Mouse (Mus musculus) thymus, adult 2 months (tissue): ENCODE data around the gene Zfp831. TPM values are rescaled to one million over a fixed set of nuclear protein-coding genes. Genes with fewer than 3 reads are reported as not detected.

Source experiments
- DNase-seq: peaks from one replicate; pipeline ENCODE4 v3.0.0; 2021
- H3K27ac ChIP-seq: fragments of 200-500 bp; 2 replicates; pipeline ENCODE4 v1.5.1; 2012; ENCODE audit warnings: low read length, control low read depth; ENCODE audit not compliant: control insufficient read depth, insufficient read depth
- H3K27me3 ChIP-seq: fragments of 200-500 bp; 2 replicates; pipeline ENCODE4 v1.6.1; 2012; ENCODE audit warnings: mild to moderate bottlenecking, low read length, moderate library complexity, mixed read lengths; ENCODE audit not compliant: control insufficient read depth, insufficient read depth
- H3K36me3 ChIP-seq: fragments of 200-500 bp; 2 replicates; pipeline ENCODE4 v1.6.1; 2012; ENCODE audit warnings: mild to moderate bottlenecking, low read length, moderate library complexity; ENCODE audit not compliant: control insufficient read depth, insufficient read depth
- H3K4me1 ChIP-seq: fragments of 200-500 bp; replicated peaks from 2 replicates; pipeline ENCODE4 v1.6.1; 2012; ENCODE audit warnings: low read length; ENCODE audit not compliant: control insufficient read depth, insufficient read depth
- H3K4me3 ChIP-seq: fragments of 200-500 bp; 2 replicates; pipeline ENCODE4 v1.5.1; 2012; ENCODE audit warnings: mild to moderate bottlenecking, low read length, control low read depth, moderate library complexity; ENCODE audit not compliant: control insufficient read depth, insufficient read depth
- CTCF ChIP-seq: fragments of 200-500 bp; IDR thresholded peaks from 2 replicates; pipeline ENCODE4 v1.5.1; 2012; ENCODE audit warnings: mild to moderate bottlenecking, control low read depth, low read length, moderate library complexity, borderline replicate concordance; ENCODE audit not compliant: control insufficient read depth, poor library complexity, insufficient read depth; ENCODE audit errors: extremely low read depth
- POLR2A ChIP-seq: fragments of 200-500 bp; IDR thresholded peaks from 2 replicates; pipeline ENCODE4 v1.6.1; 2012; ENCODE audit warnings: mild to moderate bottlenecking, low read length, control low read depth, moderate library complexity; ENCODE audit not compliant: control insufficient read depth, poor library complexity, insufficient read depth; ENCODE audit errors: extremely low read depth
- WGBS: fragments of 180-500 bp; shearing (Covaris S2); methylation state at CpG from one replicate; pipeline ENCODE4 v1.1.7; 2018; 5-methylcytosine and 5-hydroxymethylcytosine counted together
- polyA plus RNA-seq: library from polyadenylated mRNA; depleted of rRNA; stranded (reverse); fragments of >200 nt; gene quantifications from 2 replicates; pipeline ENCODE4 v1.2.3, GENCODE M21; 2012

Gene Zfp831
- polyA plus RNA-seq, 1 experiment, result 3.1 TPM

DNA sequence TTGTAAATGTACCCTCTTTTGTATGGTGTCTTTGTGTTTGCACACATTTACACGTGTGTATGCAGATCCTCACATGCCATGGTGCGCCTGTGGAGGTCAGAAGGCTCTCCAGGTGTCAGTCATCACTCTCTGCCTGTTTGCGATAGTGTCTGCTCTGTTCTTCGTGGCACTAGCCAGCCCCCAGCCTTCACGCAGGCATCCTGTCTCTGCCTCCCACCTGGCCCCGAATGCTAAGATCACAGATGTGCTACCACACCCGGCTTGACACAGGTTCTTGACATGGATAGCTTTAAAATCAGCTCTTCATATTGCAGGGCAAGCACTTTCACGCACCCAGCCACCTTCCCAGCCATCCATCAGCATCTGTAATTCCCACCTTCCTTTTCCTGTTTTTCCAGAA, 16.3 kb upstream of the Zfp831 start:
- DNase-seq, result no peak
- Histone ChIP-seq H3K4me1 (peaks cover 4% of the 10 kb centered on the region), H3K27me3 (no peaks in the 10 kb centered on the region), H3K36me3 (no peaks in the 10 kb centered on the region), H3K4me3 (no peak overlapping the region), H3K27ac (no peak overlapping the region)
- TF ChIP-seq POLR2A, result no peak
- no peak for TF ChIP-seq CTCF
- WGBS, result 77% methylated on average over 8 of the region's 8 CpGs

DNA sequence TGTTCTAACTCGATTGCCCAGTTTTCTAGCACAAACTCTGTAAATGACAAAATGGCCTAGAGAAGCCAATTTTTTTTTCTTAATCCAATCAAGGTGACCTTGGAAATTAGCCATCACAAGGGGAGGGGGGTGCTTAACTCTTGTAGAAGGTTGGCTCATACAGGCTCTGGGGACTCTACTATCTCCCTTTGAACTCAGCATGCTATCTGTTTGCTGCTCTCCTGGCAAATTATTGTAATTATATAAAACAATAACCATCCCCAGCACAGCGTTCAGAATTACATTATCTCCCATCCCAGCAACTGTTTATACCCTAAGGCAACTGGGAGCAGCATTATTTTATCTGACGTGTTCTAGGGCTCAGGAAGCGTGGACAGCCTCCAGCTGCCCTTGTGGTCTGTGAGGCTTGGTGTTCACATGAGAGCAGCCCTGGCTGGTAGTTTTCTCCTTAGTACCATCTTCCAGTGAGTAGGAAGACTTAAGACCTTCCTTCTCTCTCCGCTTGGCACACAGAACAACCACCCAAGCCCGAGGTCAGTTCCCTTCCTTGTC, 14.0 kb upstream of the Zfp831 start:
- Histone ChIP-seq H3K4me3 (no peak overlapping the region), H3K36me3 (no peaks in the 10 kb centered on the region), H3K4me1 (peaks cover 4% of the 10 kb centered on the region), H3K27me3 (no peaks in the 10 kb centered on the region), H3K27ac (no peak overlapping the region)
- 72% methylated on average over 6 of the region's 6 CpGs for WGBS
- TF ChIP-seq POLR2A (no peak), CTCF (no peak)
- DNase-seq, result no peak

DNA sequence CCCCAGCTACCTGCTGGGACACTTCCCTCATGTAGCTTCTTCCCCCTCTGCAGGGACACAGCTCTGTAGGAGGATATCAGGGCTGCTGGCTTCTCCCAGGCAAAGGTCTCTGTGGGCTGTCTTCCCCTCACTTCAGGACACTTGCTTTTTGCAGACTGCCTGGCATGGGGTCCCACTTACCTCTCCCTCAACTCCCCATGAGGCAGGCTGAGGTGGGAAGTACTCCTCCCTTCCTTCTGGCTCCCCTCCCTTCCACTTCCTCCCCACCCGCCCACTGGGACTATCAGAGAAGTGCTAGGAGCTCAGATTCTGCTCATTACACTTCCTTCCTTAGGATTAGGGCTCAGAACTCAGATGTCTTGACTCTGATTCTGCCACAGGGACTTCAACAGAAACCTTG, 6.6 kb upstream of the Zfp831 start:
- Histone ChIP-seq H3K27me3 (no peaks in the 10 kb centered on the region), H3K4me3 (no peak overlapping the region), H3K4me1 (no peaks in the 10 kb centered on the region), H3K27ac (no peak overlapping the region), H3K36me3 (no peaks in the 10 kb centered on the region)
- no peak for DNase-seq
- no peak for TF ChIP-seq CTCF
- WGBS, result 46% methylated on average over 1 of the region's 1 CpGs

DNA sequence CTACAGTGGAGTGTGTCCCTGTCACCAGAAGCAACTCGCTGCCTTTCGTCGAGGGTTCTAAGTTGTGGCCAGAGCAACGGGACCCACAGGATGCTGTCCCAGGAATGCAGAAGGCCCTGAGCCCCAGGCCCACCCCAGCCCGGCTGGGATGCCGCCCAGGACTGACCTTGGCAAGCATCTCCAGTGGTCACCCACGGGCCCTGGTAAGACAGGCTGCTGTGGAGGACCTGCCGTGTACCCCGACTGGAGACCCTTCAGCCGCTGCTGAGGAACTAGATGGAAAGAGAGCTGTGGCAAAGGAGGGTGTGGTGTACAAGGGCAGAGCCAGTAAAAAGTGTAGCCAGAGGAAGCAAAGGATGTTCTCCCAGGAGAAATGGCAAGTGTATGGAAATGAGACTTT, 1.6 kb downstream of the Zfp831 start:
- TF ChIP-seq CTCF (no peak), POLR2A (no peak)
- DNase-seq, result no peak
- 94% methylated on average over 10 of the region's 10 CpGs for WGBS

DNA sequence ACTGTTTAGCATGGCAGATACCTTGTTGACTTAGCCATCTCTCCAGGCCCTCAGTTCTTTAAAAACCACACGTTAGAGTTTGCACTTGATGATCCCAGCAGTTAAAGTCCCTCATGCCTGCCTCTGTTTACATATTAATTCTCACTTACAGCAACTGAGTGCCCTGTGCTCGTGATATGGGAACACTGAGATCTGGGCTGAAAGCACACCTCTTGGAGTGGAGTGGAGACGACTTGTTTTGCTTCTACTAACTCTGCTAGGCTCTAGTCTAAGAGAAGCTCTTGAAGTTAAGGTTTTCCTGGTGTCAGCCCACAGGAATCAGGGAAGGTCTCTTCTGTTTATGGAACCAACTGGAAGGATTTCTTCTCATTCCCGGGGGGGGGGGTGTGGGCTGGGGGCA, 9.5 kb downstream of the Zfp831 start:
- Histone ChIP-seq H3K36me3 (no peaks in the 10 kb centered on the region), H3K4me3 (no peak overlapping the region), H3K4me1 (no peaks in the 10 kb centered on the region), H3K27me3 (no peaks in the 10 kb centered on the region), H3K27ac (no peak overlapping the region)
- 93% methylated on average over 4 of the region's 4 CpGs for WGBS
- no peak for DNase-seq
- TF ChIP-seq CTCF (no peak), POLR2A (no peak)

More for the DNA sequence above, 1.6 kb downstream of the Zfp831 start:
- H3K4me3 ChIP-seq, result no peak overlapping the region
- H3K4me1 ChIP-seq, result no peaks in the 10 kb centered on the region
- H3K27me3 ChIP-seq, result no peaks in the 10 kb centered on the region
- H3K36me3 ChIP-seq, result no peaks in the 10 kb centered on the region
- no peak overlapping the region for H3K27ac ChIP-seq

DNA sequence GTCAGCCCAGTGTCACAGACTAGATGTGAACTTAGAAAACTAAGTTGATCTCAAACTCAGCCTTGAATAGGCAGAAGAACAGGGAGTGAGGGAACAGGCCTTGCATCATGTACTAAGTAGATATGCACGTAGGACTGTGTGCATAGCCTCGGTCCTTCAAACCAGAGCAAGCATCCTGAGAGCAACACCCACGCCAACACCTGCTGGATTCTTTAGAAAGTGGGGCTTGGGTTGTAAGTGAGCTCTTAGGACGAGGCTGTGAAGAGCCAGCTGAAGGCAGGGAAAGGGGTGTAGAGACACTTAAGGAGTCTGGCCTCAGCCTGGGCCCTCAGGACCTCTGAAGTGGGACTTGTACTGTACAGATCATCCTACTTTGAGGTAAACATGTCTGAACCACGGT, 12.0 kb downstream of the Zfp831 start:
- H3K27me3 ChIP-seq, result no peaks in the 10 kb centered on the region
- DNase-seq, result no peak
- TF ChIP-seq POLR2A (no peak), CTCF (no peak)
- H3K4me3 ChIP-seq, result no peak overlapping the region
- H3K36me3 ChIP-seq, result no peaks in the 10 kb centered on the region
- 91% methylated on average over 5 of the region's 5 CpGs for WGBS
- H3K27ac ChIP-seq, result no peak overlapping the region
- no peaks in the 10 kb centered on the region for H3K4me1 ChIP-seq

DNA sequence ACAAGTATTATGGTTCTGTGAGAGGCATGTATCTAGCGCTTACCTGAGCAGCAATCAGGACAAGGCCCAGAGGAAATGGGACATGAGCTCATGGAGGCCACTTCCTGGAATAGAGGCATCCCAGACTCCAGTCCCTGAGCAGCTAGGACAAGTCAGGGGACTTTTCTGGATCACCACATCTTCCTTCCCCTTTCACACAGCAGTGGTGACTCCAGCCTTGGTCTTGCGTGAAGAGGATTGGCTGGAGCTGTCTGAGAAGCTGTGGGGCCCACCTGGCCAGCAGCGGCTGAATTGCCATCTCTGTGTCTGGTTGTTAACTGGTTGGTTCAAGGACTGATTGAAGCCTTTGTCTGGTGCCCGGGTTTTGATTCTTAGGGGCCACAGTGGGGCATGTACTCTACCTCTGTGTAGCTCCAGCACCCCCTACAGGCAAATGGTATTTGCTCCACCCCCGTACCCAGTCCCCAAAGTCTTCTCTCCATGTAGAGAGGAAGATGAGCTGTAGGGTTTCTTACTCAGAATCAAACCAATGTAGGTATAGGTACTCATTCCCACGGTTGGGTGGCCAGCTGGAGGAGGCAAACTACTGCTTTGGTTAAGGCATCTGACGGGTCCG, 15.0 kb downstream of the Zfp831 start:
- DNase-seq, result peak; percentile 63

More for the DNA sequence above, 15.0 kb downstream of the Zfp831 start:
- Histone ChIP-seq H3K4me1 (no peaks in the 10 kb centered on the region), H3K27ac (no peak overlapping the region), H3K36me3 (no peaks in the 10 kb centered on the region), H3K4me3 (no peak overlapping the region), H3K27me3 (no peaks in the 10 kb centered on the region)
- 72% methylated on average over 8 of the region's 8 CpGs for WGBS
- TF ChIP-seq POLR2A, result no peak
- no peak for TF ChIP-seq CTCF
